Mouse (Mus musculus) embryonic facial prominence, embryonic 10.5 days (tissue): ENCODE results near the gene Selenok. TPM values are rescaled to one million over a fixed set of nuclear protein-coding genes. Genes with fewer than 3 reads are reported as not detected.

ENCODE experiments used
- DNase-seq: peaks from one replicate; pipeline ENCODE4 v3.0.0-alpha.2; 2017; ENCODE audit warnings: low spot score
- H3K27ac ChIP-seq: fragments of 300-500 bp; sonication (generic); replicated peaks from 2 replicates; pipeline ENCODE4 v1.5.1; 2016; ENCODE audit warnings: mild to moderate bottlenecking
- H3K27me3 ChIP-seq: fragments of 300-500 bp; sonication (generic); replicated peaks from 2 replicates; pipeline ENCODE4 v1.6.1; 2016; ENCODE audit warnings: low read depth, mild to moderate bottlenecking; ENCODE audit not compliant: poor library complexity, severe bottlenecking
- H3K36me3 ChIP-seq: fragments of 300-500 bp; sonication (generic); replicated peaks from 2 replicates; pipeline ENCODE4 v1.6.1; 2016; ENCODE audit warnings: mild to moderate bottlenecking, moderate library complexity
- H3K4me1 ChIP-seq: fragments of 300-500 bp; sonication (generic); 2 replicates; pipeline ENCODE4 v1.6.1; 2016
- H3K4me3 ChIP-seq: fragments of 300-500 bp; sonication (generic); 2 replicates; pipeline ENCODE4 v1.5.1; 2016; ENCODE audit warnings: mild to moderate bottlenecking, moderate library complexity
- H3K9me3 ChIP-seq: fragments of 300-500 bp; sonication (generic); 2 replicates; pipeline ENCODE4 v1.6.1; 2016; ENCODE audit warnings: mild to moderate bottlenecking
- WGBS: fragments of 180-500 bp; shearing (Covaris S2); methylation state at CpG from one replicate; pipeline ENCODE4 v1.1.7; 2016; 5-methylcytosine and 5-hydroxymethylcytosine counted together
- microRNA-seq: library from miRNA; unstranded; fragments of <30 nt; microRNA quantifications from one replicate; pipeline ENCODE4, GENCODE M21; 2017
- polyA plus RNA-seq: library from polyadenylated mRNA; unstranded; fragments of >200 nt; fragmentation: Nextera tagmentation; extraction: Ambion mirVana; gene quantifications from 2 replicates; pipeline ENCODE4 v1.2.1, GENCODE M21; 2016

Selenok gene
- polyA plus RNA-seq, 1 experiment from 2014 or later, result 274 TPM

GRCm38 (mm10) chr14:30019375-30019774, 51.3 kb downstream of the Selenok start:
- Histone ChIP-seq H3K27me3 (no peaks in the 10 kb centered on the region), H3K9me3 (no peaks in the 10 kb centered on the region), H3K4me3 (no peak overlapping the region), H3K27ac (no peak overlapping the region), H3K4me1 (0 out of 2 replicates have a peak, but pooled peaks cover 4% of the 10 kb centered on the region), H3K36me3 (no peaks in the 10 kb centered on the region)
- 93% methylated on average over 8 of the region's 8 CpGs for WGBS
- no peak for DNase-seq

GRCm38 (mm10) chr14:30019792-30020575, 51.9 kb downstream of the Selenok start:
- no peak for DNase-seq
- Histone ChIP-seq H3K9me3 (no peaks in the 10 kb centered on the region), H3K4me1 (0 out of 2 replicates have a peak, but pooled peaks cover under 1% of the 10 kb centered on the region), H3K27ac (no peak overlapping the region; the same call in 1 of the 2 replicates), H3K4me3 (no peak overlapping the region), H3K36me3 (no peaks in the 10 kb centered on the region), H3K27me3 (no peaks in the 10 kb centered on the region)
- WGBS, result 51% methylated on average over 9 of the region's 9 CpGs

GRCm38 (mm10) chr14:30022471-30022870, 54.4 kb downstream of the Selenok start:
- Histone ChIP-seq H3K27me3 (no peaks in the 10 kb centered on the region), H3K36me3 (no peaks in the 10 kb centered on the region), H3K9me3 (no peaks in the 10 kb centered on the region), H3K4me3 (no peak overlapping the region), H3K27ac (no peak overlapping the region), H3K4me1 (no peaks in the 10 kb centered on the region)
- no peak for DNase-seq
- WGBS, result 92% methylated on average over 6 of the region's 6 CpGs

- Histone ChIP-seq H3K9me3 (no peaks in the 10 kb centered on the region), H3K27me3 (no peaks in the 10 kb centered on the region), H3K4me3 (no peak overlapping the region), H3K36me3 (no peaks in the 10 kb centered on the region), H3K4me1 (no peaks in the 10 kb centered on the region), H3K27ac (no peak overlapping the region)
- WGBS, result 77% methylated on average over 7 of the region's 7 CpGs
- DNase-seq, result no peak
These were observed 56.3 kb downstream of the Selenok start for GRCm38 (mm10) chr14:30024387-30024786.

Small RNA genes lying within 50 kb of the gene (microRNA-seq; reads per million reads assigned to microRNA genes)
- gene Mir6947, result not detected

Other genes with a start within 250 kb of the Selenok start
- gene Cacna2d3, start 246.4 kb upstream of the Selenok start, polyA plus RNA-seq, result 1.8 and 1.9 TPM in 2 replicates
- 81.4 and 86.9 TPM in 2 replicates for gene Actr8, start 10.0 kb downstream of the Selenok start, polyA plus RNA-seq
- gene Il17rb, start 40.6 kb downstream of the Selenok start, polyA plus RNA-seq, result 1.1 and 1.6 TPM in 2 replicates
- 0.05 and 0.17 TPM in 2 replicates for gene Chdh, start 40.7 kb downstream of the Selenok start, polyA plus RNA-seq